Mouse (Mus musculus): ENCODE data around the gene Meiob.

Gene Meiob

GRCm38 (mm10) chr17:24873695-24874404, 69.8 kb downstream of the Meiob start:
- in situ Hi-C loops (cut with MboI, MseI): no loop called here

- in situ Hi-C loops (cut with MboI, MseI): no loop called here
Observed at GRCm38 (mm10) chr17:24874405-24874745, 70.3 kb downstream of the Meiob start.

GRCm38 (mm10) chr17:24874989-24875388, 70.9 kb downstream of the Meiob start:
- in situ Hi-C loops (cut with MboI, MseI): no loop called here

- in situ Hi-C loops (cut with MboI, MseI): no loop called here
Observed at GRCm38 (mm10) chr17:24877336-24878116, 73.4 kb downstream of the Meiob start.

GRCm38 (mm10) chr17:24878117-24878397, 74.0 kb downstream of the Meiob start:
- in situ Hi-C loops (cut with MboI, MseI): no loop called here

GRCm38 (mm10) chr17:24878531-24878930, 74.4 kb downstream of the Meiob start:
- in situ Hi-C loops (cut with MboI, MseI): no loop called here

GRCm38 (mm10) chr17:24881738-24882440, 77.8 kb downstream of the Meiob start:
- in situ Hi-C loops (cut with MboI, MseI): no loop called here

- in situ Hi-C loops (cut with MboI, MseI): no loop called here
Observed at GRCm38 (mm10) chr17:24884391-24884790, 80.3 kb downstream of the Meiob start.

- in situ Hi-C loops (cut with MboI, MseI): no loop called here
Observed at GRCm38 (mm10) chr17:24885356-24886133, 81.5 kb downstream of the Meiob start.

- in situ Hi-C loops (cut with MboI, MseI): no loop called here
Observed at GRCm38 (mm10) chr17:24886134-24886931, 82.2 kb downstream of the Meiob start, which contains the start of the genes Nubp2 and Spsb3. Gene Nubp2, minus strand, starts transcription at chr17:24886349. Gene Spsb3, plus strand, starts transcription at chr17:24886643.

- in situ Hi-C loops (cut with MboI, MseI): no loop called here
Observed at GRCm38 (mm10) chr17:24886932-24887271, 82.8 kb downstream of the Meiob start.

- in situ Hi-C loops (cut with MboI, MseI): no loop called here
Observed at GRCm38 (mm10) chr17:24887291-24888080, 83.4 kb downstream of the Meiob start.

- in situ Hi-C loops (cut with MboI, MseI): no loop called here
Observed at GRCm38 (mm10) chr17:24888862-24889261, 84.8 kb downstream of the Meiob start.
